Mouse (Mus musculus) spleen, adult 2 months (tissue): ENCODE data around the gene Slc25a22.

Experiments used
- CTCF ChIP-seq: fragments of 200-500 bp; IDR thresholded peaks from 2 replicates; pipeline ENCODE4 v1.5.1; 2011; ENCODE audit warnings: mild to moderate bottlenecking, inconsistent platforms; ENCODE audit not compliant: insufficient read depth, insufficient read length, insufficient replicate concordance; ENCODE audit errors: extremely low read depth
- POLR2A ChIP-seq: fragments of 200-500 bp; IDR thresholded peaks from 2 replicates; pipeline ENCODE4 v1.6.1; 2011; ENCODE audit warnings: low read depth, low read length, inconsistent platforms

DNA sequence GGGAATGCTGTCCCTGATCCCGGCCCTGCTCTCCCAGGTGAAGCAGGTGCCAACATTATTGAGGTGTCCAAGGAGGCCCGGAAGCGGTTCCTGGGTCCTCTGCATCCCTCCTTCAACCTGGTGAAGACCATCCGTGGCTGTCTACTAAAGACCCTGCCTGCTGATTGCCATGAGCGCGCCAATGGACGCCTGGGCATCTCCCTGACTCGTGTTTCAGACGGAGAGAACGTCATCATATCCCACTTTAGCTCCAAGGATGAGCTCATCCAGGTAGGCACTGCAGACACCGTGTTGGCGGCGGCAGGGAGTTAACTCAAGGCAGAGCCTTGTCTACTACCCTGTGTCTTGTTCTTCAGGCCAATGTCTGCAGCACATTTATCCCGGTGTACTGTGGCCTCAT is 19.5 kb upstream of the Slc25a22 start:
- TF ChIP-seq CTCF, result no peak
- no peak for TF ChIP-seq POLR2A
